Mouse (Mus musculus) lung, postnatal 10 days (tissue): ENCODE data around the gene Gnao1.

Source experiments
- DNase-seq: peaks from one replicate; pipeline ENCODE4 v3.0.0; 2021

The Gnao1 gene

GRCm38 (mm10) chr8:93845186-93845585, 35.4 kb downstream of the Gnao1 start:
- no peak for DNase-seq

- DNase-seq: no peak
These were observed 42.4 kb downstream of the Gnao1 start for GRCm38 (mm10) chr8:93852087-93852645.

- no peak for DNase-seq
These were observed 43.2 kb downstream of the Gnao1 start for GRCm38 (mm10) chr8:93852851-93853461.

GRCm38 (mm10) chr8:93854676-93855075, 44.9 kb downstream of the Gnao1 start:
- no peak for DNase-seq

- DNase-seq: no peak
These were observed 45.5 kb downstream of the Gnao1 start for GRCm38 (mm10) chr8:93855272-93855671.

GRCm38 (mm10) chr8:93857144-93857543, 47.4 kb downstream of the Gnao1 start:
- no peak for DNase-seq

- DNase-seq: no peak
These were observed 48.5 kb downstream of the Gnao1 start for GRCm38 (mm10) chr8:93858286-93858685.

GRCm38 (mm10) chr8:93860020-93860419, 50.3 kb downstream of the Gnao1 start:
- DNase-seq: no peak

GRCm38 (mm10) chr8:93864064-93864463, 54.3 kb downstream of the Gnao1 start:
- no peak for DNase-seq

- no peak for DNase-seq
These were observed 56.5 kb downstream of the Gnao1 start for GRCm38 (mm10) chr8:93866271-93866670.

- no peak for DNase-seq
These were observed 58.9 kb downstream of the Gnao1 start for GRCm38 (mm10) chr8:93868486-93869221.

- no peak for DNase-seq
These were observed 61.5 kb downstream of the Gnao1 start for GRCm38 (mm10) chr8:93871275-93871674.

GRCm38 (mm10) chr8:93878396-93878795, 68.6 kb downstream of the Gnao1 start:
- DNase-seq: no peak

GRCm38 (mm10) chr8:93879966-93880365, 70.2 kb downstream of the Gnao1 start:
- no peak for DNase-seq

- no peak for DNase-seq
These were observed 71.6 kb downstream of the Gnao1 start for GRCm38 (mm10) chr8:93881381-93881780.

- DNase-seq: no peak
These were observed 73.5 kb downstream of the Gnao1 start for GRCm38 (mm10) chr8:93883241-93883640.

- DNase-seq: no peak
These were observed 74.0 kb downstream of the Gnao1 start for GRCm38 (mm10) chr8:93883771-93884170.

GRCm38 (mm10) chr8:93884316-93884715, 74.5 kb downstream of the Gnao1 start:
- no peak for DNase-seq

- DNase-seq: no peak
These were observed 76.4 kb downstream of the Gnao1 start for GRCm38 (mm10) chr8:93886181-93886580.

GRCm38 (mm10) chr8:93888150-93888676, 78.4 kb downstream of the Gnao1 start:
- no peak for DNase-seq

- peak; percentile 26 for DNase-seq
These were observed 79.1 kb downstream of the Gnao1 start for GRCm38 (mm10) chr8:93888702-93889480.

- DNase-seq: no peak
These were observed 83.8 kb downstream of the Gnao1 start for GRCm38 (mm10) chr8:93893556-93893955.
